Mouse (Mus musculus) MEL (cell line): ENCODE measurements around the gene Olfr878. TPM values are rescaled to one million over a fixed set of nuclear protein-coding genes. Genes with fewer than 3 reads are reported as not detected.

Source experiments
- DNase-seq: peaks from one replicate; pipeline ENCODE4 v3.0.0; 2011; ENCODE audit warnings: low read depth, low spot score
- H3K27ac ChIP-seq: 2 replicates; pipeline ENCODE4 v1.5.1; 2012; ENCODE audit warnings: low read depth, mild to moderate bottlenecking, control low read depth, low read length, moderate library complexity; ENCODE audit not compliant: control insufficient read depth
- H3K27me3 ChIP-seq, 2 experiments: fragments of 150-350 bp in 1 of 2; sonication (generic) in 1 of 2; 2 replicates each; pipeline ENCODE4 v1.6.1; 2012; ENCODE audit warnings: low read length in 2 of 2, mild to moderate bottlenecking in 2 of 2, improper control_type of control experiment in 1 of 2, moderate library complexity in 1 of 2; ENCODE audit not compliant: insufficient read depth in 2 of 2, control insufficient read depth in 1 of 2
- H3K36me3 ChIP-seq, 2 experiments: 2 replicates each; pipeline ENCODE4 v1.6.1; 2012 to 2014; ENCODE audit warnings: low read length in 2 of 2, improper control_type of control experiment in 1 of 2, inconsistent platforms in 1 of 2, mild to moderate bottlenecking in 1 of 2; ENCODE audit not compliant: insufficient read depth in 2 of 2, control insufficient read depth in 1 of 2
- H3K4me1 ChIP-seq, 2 experiments: fragments of 150-350 bp in 1 of 2; sonication (generic) in 1 of 2; 2 replicates each; pipeline ENCODE4 v1.6.1; 2012; ENCODE audit warnings: low read length in 2 of 2, improper control_type of control experiment in 1 of 2, mild to moderate bottlenecking in 1 of 2; ENCODE audit not compliant: insufficient read depth in 2 of 2, control insufficient read depth in 1 of 2
- H3K4me3 ChIP-seq, 2 experiments: fragments of 150-350 bp in 1 of 2; sonication (generic) in 1 of 2; 2 replicates each; pipeline ENCODE4 v1.5.1; 2012; ENCODE audit warnings: low read depth in 2 of 2, low read length in 2 of 2, mild to moderate bottlenecking in 2 of 2, moderate library complexity in 2 of 2, control low read depth in 1 of 2, improper control_type of control experiment in 1 of 2; ENCODE audit not compliant: control insufficient read depth in 1 of 2, insufficient read depth in 1 of 2
- H3K79me2 ChIP-seq: 2 replicates; pipeline ENCODE4 v1.6.1; 2012; ENCODE audit warnings: mild to moderate bottlenecking, low read length, moderate library complexity; ENCODE audit not compliant: control insufficient read depth, poor library complexity, insufficient read depth
- H3K9ac ChIP-seq: 2 replicates; pipeline ENCODE4 v1.6.1; 2012; ENCODE audit warnings: low read depth, mild to moderate bottlenecking, control low read depth, low read length, moderate library complexity; ENCODE audit not compliant: control insufficient read depth, poor library complexity, severe bottlenecking
- H3K9me3 ChIP-seq: fragments of 150-350 bp; sonication (generic); replicated peaks from 2 replicates; pipeline ENCODE4 v1.6.1; 2012; ENCODE audit warnings: mild to moderate bottlenecking, low read length, improper control_type of control experiment, moderate library complexity; ENCODE audit not compliant: insufficient read depth
- CHD1 ChIP-seq: IDR thresholded peaks from 2 replicates; pipeline ENCODE4 v1.6.1; 2012; ENCODE audit warnings: low read depth, mild to moderate bottlenecking, inconsistent platforms, low read length, improper control_type of control experiment
- CHD2 ChIP-seq: IDR thresholded peaks from 2 replicates; pipeline ENCODE4 v1.6.1; 2011; ENCODE audit warnings: low read length, improper control_type of control experiment
- CTCF ChIP-seq, 3 experiments: IDR thresholded peaks in 2 of 3; conservative IDR thresholded peaks in 1 of 3; 2 replicates each; pipeline ENCODE4 v1.5.1; 2011 to 2012; ENCODE audit warnings: low read length in 3 of 3, low read depth in 2 of 3, mild to moderate bottlenecking in 2 of 3, improper control_type of control experiment in 1 of 3, inconsistent platforms in 1 of 3, mixed read lengths in 1 of 3, moderate library complexity in 1 of 3; ENCODE audit not compliant: control insufficient read depth in 1 of 3, insufficient read depth in 1 of 3, poor library complexity in 1 of 3, severe bottlenecking in 1 of 3
- KAT2A ChIP-seq: conservative IDR thresholded peaks from 2 replicates; pipeline ENCODE4 v1.6.1; 2012; ENCODE audit warnings: low read depth, low read length, improper control_type of control experiment, inconsistent platforms
- MAFK ChIP-seq: IDR thresholded peaks from 2 replicates; pipeline ENCODE4 v1.6.1; 2011; ENCODE audit warnings: low read depth, mild to moderate bottlenecking, low read length, improper control_type of control experiment, borderline replicate concordance
- MYC ChIP-seq: IDR thresholded peaks from 2 replicates; pipeline ENCODE4 v1.6.1; 2011; ENCODE audit warnings: low read depth, mild to moderate bottlenecking, low read length, improper control_type of control experiment, moderate library complexity
- NELFE ChIP-seq: IDR thresholded peaks from 2 replicates; pipeline ENCODE4 v1.6.1; 2011; ENCODE audit warnings: low read depth, low read length, improper control_type of control experiment
- RAD21 ChIP-seq: IDR thresholded peaks from 2 replicates; pipeline ENCODE4 v1.6.1; 2011; ENCODE audit warnings: mild to moderate bottlenecking, low read depth, low read length, improper control_type of control experiment
- SIN3A ChIP-seq: IDR thresholded peaks from 2 replicates; pipeline ENCODE4 v1.6.1; 2012; ENCODE audit warnings: low read length, improper control_type of control experiment, inconsistent platforms
- SMC3 ChIP-seq: IDR thresholded peaks from 2 replicates; pipeline ENCODE4 v1.6.1; 2011; ENCODE audit warnings: low read depth, low read length, improper control_type of control experiment
- USF1 ChIP-seq: IDR thresholded peaks from 2 replicates; pipeline ENCODE4 v1.6.1; 2014; ENCODE audit warnings: low read depth, mild to moderate bottlenecking, inconsistent platforms, low read length, improper control_type of control experiment, moderate library complexity
- USF2 ChIP-seq, 2 experiments: IDR thresholded peaks; 2 replicates each; pipeline ENCODE4 v1.6.1; 2011 to 2012; ENCODE audit warnings: improper control_type of control experiment in 2 of 2, low read length in 2 of 2, borderline replicate concordance in 1 of 2, inconsistent platforms in 1 of 2, low read depth in 1 of 2, mild to moderate bottlenecking in 1 of 2; ENCODE audit not compliant: insufficient read depth in 1 of 2
- ZC3H11A ChIP-seq: IDR thresholded peaks from 2 replicates; pipeline ENCODE4 v1.6.1; 2012; ENCODE audit warnings: low read depth, mild to moderate bottlenecking, inconsistent platforms, low read length, improper control_type of control experiment
- ZNF384 ChIP-seq: IDR thresholded peaks from 2 replicates; pipeline ENCODE4 v1.6.1; 2012; ENCODE audit warnings: low read depth, mild to moderate bottlenecking, inconsistent platforms, low read length, improper control_type of control experiment
- polyA plus RNA-seq, 2 experiments: library from polyadenylated mRNA; stranded (reverse) in 1 of 2; unstranded in 1 of 2; fragments of >175 nt in 1 of 2; fragments of >200 nt in 1 of 2; gene quantifications; 2 replicates each; pipeline versions ENCODE4 v1.2.1 to v1.2.4; 2012; ENCODE audit warnings: low replicate concordance in 2 of 2, low read depth in 1 of 2; ENCODE audit not compliant: insufficient read length in 2 of 2, insufficient read depth in 1 of 2, missing spikeins in 1 of 2
- total RNA-seq: library from RNA; depleted of rRNA; stranded (reverse); fragments of 300-350 nt; gene quantifications from 2 replicates; pipeline ENCODE4 v1.2.3, GENCODE M21; 2012; rRNA removed

The Olfr878 gene
- total and polyA plus RNA-seq, 3 experiments = not detected

- no peaks in the 10 kb centered on the region for H3K9me3 ChIP-seq
- TF ChIP-seq NELFE (no peak), ZC3H11A (peak; percentile 80), CTCF (IDR thresholded peaks at IDR 0.05 in 2 of 3, conservative IDR thresholded peaks at IDR 0.05 in 1 of 3; ENCODE audit: control insufficient read depth in 1 of 3, insufficient read depth in 1 of 3, low read depth in 2 of 3, low read length in 3 of 3, poor library complexity in 1 of 3, severe bottlenecking in 1 of 3) (peak; percentile 63 to 85 (median 65)), RAD21 (peak; percentile 85), SIN3A (no peak), SMC3 (peak; percentile 90)
- H3K27me3 ChIP-seq = no peaks in the 10 kb centered on the region
- DNase-seq = peak; percentile 73
- no peaks in the 10 kb centered on the region for H3K79me2 ChIP-seq
- H3K9ac ChIP-seq = no peak overlapping the region
- no peaks in the 10 kb centered on the region for H3K4me1 ChIP-seq
- H3K27ac ChIP-seq = no peak overlapping the region
- no peak overlapping the region for H3K4me3 ChIP-seq
- H3K36me3 ChIP-seq = no peaks in the 10 kb centered on the region
Observed at GRCm38 (mm10) chr9:37932519-37932918, 14.9 kb downstream of the Olfr878 start.

DNA sequence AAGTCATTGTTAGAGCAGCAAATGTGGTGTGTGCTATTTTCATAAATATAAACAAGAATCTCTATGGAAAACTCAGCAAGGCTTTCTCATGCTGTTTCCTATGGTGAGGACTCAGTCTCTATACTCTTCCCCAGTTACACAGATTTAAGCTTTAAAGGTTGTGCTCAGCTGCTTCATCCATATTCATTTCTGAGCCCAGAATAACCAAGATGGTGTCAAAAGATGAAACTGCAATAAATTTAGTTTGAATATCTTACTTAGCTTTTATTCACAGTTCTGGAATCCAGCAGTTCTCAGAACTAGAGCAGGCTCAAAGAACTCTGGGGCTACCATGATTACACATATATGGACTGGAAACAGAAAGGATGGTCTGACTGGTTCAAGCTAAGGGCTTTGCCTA is 16.5 kb downstream of the Olfr878 start:
- H3K79me2 ChIP-seq = no peaks in the 10 kb centered on the region
- no peak for TF ChIP-seq KAT2A
- TF ChIP-seq SMC3 = no peak
- no peak for TF ChIP-seq MAFK
- TF ChIP-seq USF2 (IDR thresholded peaks at IDR 0.05; ENCODE audit: borderline replicate concordance in 1 of 2, insufficient read depth in 1 of 2, low read depth in 1 of 2, low read length in 2 of 2) = no peak
- DNase-seq = no peak
- no peaks in the 10 kb centered on the region for H3K36me3 ChIP-seq
- no peak overlapping the region for H3K9ac ChIP-seq
- no peak overlapping the region for H3K27ac ChIP-seq
- no peaks in the 10 kb centered on the region for H3K27me3 ChIP-seq
- no peaks in the 10 kb centered on the region for H3K4me1 ChIP-seq
- no peak overlapping the region for H3K4me3 ChIP-seq
- H3K9me3 ChIP-seq = no peaks in the 10 kb centered on the region

GRCm38 (mm10) chr9:37941167-37941566 is 23.5 kb downstream of the Olfr878 start:
- H3K9me3 ChIP-seq = no peaks in the 10 kb centered on the region
- H3K4me1 ChIP-seq = no peaks in the 10 kb centered on the region
- H3K36me3 ChIP-seq = no peaks in the 10 kb centered on the region
- H3K27ac ChIP-seq = no peak overlapping the region
- H3K9ac ChIP-seq = no peak overlapping the region
- no peaks in the 10 kb centered on the region for H3K79me2 ChIP-seq
- TF ChIP-seq USF1 (no peak), CHD2 (no peak), MYC (no peak), CHD1 (no peak), SIN3A (no peak), RAD21 (no peak), ZNF384 (no peak)
- TF ChIP-seq, all 39 proteins: peak for 0
- DNase-seq = no peak
- Histone ChIP-seq H3K4me3 (no peak overlapping the region), H3K27me3 (no peaks in the 10 kb centered on the region)

Other genes starting within 250 kb of the Olfr878 start
- gene Panx3, start 248.6 kb upstream of the Olfr878 start, total RNA-seq = 0.33 and 0.42 TPM in 2 replicates
- under 1 TPM in 1 of 2 experiments, not detected in 1; 0.17 TPM for gene Panx3, start 248.6 kb upstream of the Olfr878 start, polyA plus RNA-seq
- not detected in 2 replicates for gene Olfr160, start 201.6 kb upstream of the Olfr878 start, total RNA-seq
- not detected for gene Olfr160, start 201.6 kb upstream of the Olfr878 start, polyA plus RNA-seq
- gene Olfr874, start 172.7 kb upstream of the Olfr878 start, total RNA-seq = not detected in 2 replicates
- gene Olfr874, start 172.7 kb upstream of the Olfr878 start, polyA plus RNA-seq = not detected
- not detected in 2 replicates for gene Olfr875, start 146.0 kb upstream of the Olfr878 start, total RNA-seq
- not detected for gene Olfr875, start 146.0 kb upstream of the Olfr878 start, polyA plus RNA-seq
- not detected in 2 replicates for gene Olfr876, start 114.8 kb upstream of the Olfr878 start, total RNA-seq
- gene Olfr876, start 114.8 kb upstream of the Olfr878 start, polyA plus RNA-seq = not detected
- gene Olfr877, start 63.6 kb upstream of the Olfr878 start, total RNA-seq = not detected in 2 replicates
- gene Olfr877, start 63.6 kb upstream of the Olfr878 start, polyA plus RNA-seq = not detected
- not detected in 2 replicates for gene Olfr145, start 21.1 kb upstream of the Olfr878 start, total RNA-seq
- not detected for gene Olfr145, start 21.1 kb upstream of the Olfr878 start, polyA plus RNA-seq
- not detected in 2 replicates for gene Olfr881, start 74.0 kb downstream of the Olfr878 start, total RNA-seq
- not detected for gene Olfr881, start 74.0 kb downstream of the Olfr878 start, polyA plus RNA-seq
- gene Olfr883, start 108.0 kb downstream of the Olfr878 start, total RNA-seq = not detected in 2 replicates
- gene Olfr883, start 108.0 kb downstream of the Olfr878 start, polyA plus RNA-seq = not detected
- gene Olfr884, start 128.7 kb downstream of the Olfr878 start, total RNA-seq = not detected in 2 replicates
- gene Olfr884, start 128.7 kb downstream of the Olfr878 start, polyA plus RNA-seq = not detected
- not detected in 2 replicates for gene Olfr885, start 143.5 kb downstream of the Olfr878 start, total RNA-seq
- not detected for gene Olfr885, start 143.5 kb downstream of the Olfr878 start, polyA plus RNA-seq
- gene Olfr887, start 166.2 kb downstream of the Olfr878 start, total RNA-seq = not detected in 2 replicates
- gene Olfr887, start 166.2 kb downstream of the Olfr878 start, polyA plus RNA-seq = not detected
- gene Olfr888, start 190.3 kb downstream of the Olfr878 start, total RNA-seq = not detected in 2 replicates
- not detected for gene Olfr888, start 190.3 kb downstream of the Olfr878 start, polyA plus RNA-seq
- 2.8 and 3.7 TPM in 2 replicates for gene Olfr889, start 197.4 kb downstream of the Olfr878 start, total RNA-seq
- 10 to 100 TPM in 1 of 2 experiments, not detected in 1; 23.6 TPM for gene Olfr889, start 197.4 kb downstream of the Olfr878 start, polyA plus RNA-seq
- gene Olfr890, start 224.7 kb downstream of the Olfr878 start, total RNA-seq = not detected in 2 replicates
- not detected for gene Olfr890, start 224.7 kb downstream of the Olfr878 start, polyA plus RNA-seq